Mouse (Mus musculus) adrenal gland, adult 18-20 months (tissue): ENCODE measurements at regions not wholly inside any gene's neighbourhood (a gene's known extent, or its start where the extent isn't known, plus 50 kb on each side); places are given as distances from the start of the nearest gene placed in this dataset.
"Not testable (repeated sequence)": the region's sequence is repeated elsewhere in the genome, so short reads cannot be mapped to it uniquely, and the experiment has no call there.

Experiments used
- DNase-seq, 2 experiments: peaks; one replicate each; pipeline ENCODE4 v3.0.0; 2021 to 2022; ENCODE audit warnings: low spot score in 2 of 2

GRCm38 (mm10) chr12:71525255-71525927 lies 215.7 kb downstream of the Dact1 start:
- no peak for DNase-seq

GRCm38 (mm10) chr12:71526623-71527022 lies 216.9 kb downstream of the Dact1 start:
- DNase-seq: no peak

GRCm38 (mm10) chr12:71532161-71532560 lies 222.5 kb downstream of the Dact1 start:
- no peak for DNase-seq

GRCm38 (mm10) chr12:71532708-71533450 lies 223.2 kb downstream of the Dact1 start:
- DNase-seq: no peak

- DNase-seq: no peak
These were observed 224.0 kb downstream of the Dact1 start for GRCm38 (mm10) chr12:71533701-71534100.

GRCm38 (mm10) chr12:71534199-71534598 lies 224.5 kb downstream of the Dact1 start:
- no peak for DNase-seq

- DNase-seq: no peak
These were observed 225.6 kb downstream of the Dact1 start for GRCm38 (mm10) chr12:71535251-71535650.

- DNase-seq: not testable (repeated sequence)
These were observed 226.1 kb downstream of the Dact1 start for GRCm38 (mm10) chr12:71535831-71536230.

GRCm38 (mm10) chr12:71538691-71539090 lies 229.0 kb downstream of the Dact1 start:
- DNase-seq: no peak

GRCm38 (mm10) chr12:71540279-71540678 lies 230.6 kb downstream of the Dact1 start:
- DNase-seq: no peak

GRCm38 (mm10) chr12:71541961-71542360 lies 232.3 kb downstream of the Dact1 start:
- no peak for DNase-seq

GRCm38 (mm10) chr12:71543571-71544119 lies 234.0 kb downstream of the Dact1 start:
- no peak for DNase-seq

GRCm38 (mm10) chr12:71544401-71545159 lies 234.9 kb downstream of the Dact1 start:
- no peak for DNase-seq

GRCm38 (mm10) chr12:71546523-71547265 lies 237.0 kb downstream of the Dact1 start:
- no peak for DNase-seq

- no peak for DNase-seq
These were observed 239.7 kb downstream of the Dact1 start for GRCm38 (mm10) chr12:71549336-71549735.

- DNase-seq: no peak
These were observed 244.5 kb downstream of the Dact1 start for GRCm38 (mm10) chr12:71554212-71554611.

- no peak for DNase-seq
These were observed 251.6 kb downstream of the Dact1 start for GRCm38 (mm10) chr12:71561259-71561658.

GRCm38 (mm10) chr12:71561918-71562572 lies 252.4 kb downstream of the Dact1 start:
- DNase-seq: no peak

GRCm38 (mm10) chr12:71563219-71563618 lies 253.5 kb downstream of the Dact1 start:
- DNase-seq: no peak

- no peak for DNase-seq
These were observed 256.7 kb downstream of the Dact1 start for GRCm38 (mm10) chr12:71566371-71566770.
